Mouse (Mus musculus): Measurements from ENCODE around the gene Cstf3. TPM values are rescaled to one million over a fixed set of nuclear protein-coding genes. Genes with fewer than 3 reads are reported as not detected.
A peak's percentile ranks its signal among the peaks of the same experiment; 100 is the strongest.
"Not testable (repeated sequence)": the region's sequence is repeated elsewhere in the genome, so short reads cannot be mapped to it uniquely, and the experiment has no call there.

Cstf3 gene
- polyA plus RNA-seq (2014; fragmentation: Nextera tagmentation; extraction: Ambion mirVana): 71.1 and 73.9 TPM in 2 replicates

- ATAC-seq (ENCODE audit: insufficient number of reproducible peaks, insufficient read depth, low FRiP score, low read depth): peak; percentile 100
- H3K4me2 ChIP-seq (replicated peaks; ENCODE audit: low read depth, low read length): peak within 1 kb of the TSS; percentile 67
- peak within 1 kb of the TSS; percentile 92 for H3K4me3 ChIP-seq (ENCODE audit: low read depth, low read length)
- no peaks in the 10 kb centered on the region for H3K27me3 ChIP-seq (ENCODE audit: control insufficient read depth, insufficient read depth, low read length)
- WGBS: under 1% methylated on average over 59 of the region's 59 CpGs
- H3K36me3 ChIP-seq (ENCODE audit: control insufficient read depth, insufficient read depth, low read length): no peaks in the 10 kb centered on the region
- H3K4me1 ChIP-seq (ENCODE audit: control insufficient read depth, insufficient read depth, low read length): peaks cover 7% of the 10 kb centered on the region; the same call in 1 of the 2 replicates
- H3K9me3 ChIP-seq (ENCODE audit: control insufficient read depth, low read depth, low read length): no peaks in the 10 kb centered on the region
- H3K9ac ChIP-seq (replicated peaks; ENCODE audit: low read depth, low read length): peak within 1 kb of the TSS; percentile 84
- peak within 1 kb of the TSS; percentile 90 for H3K27ac ChIP-seq (ENCODE audit: low read length)
Observed at GRCm38 (mm10) chr2:104590068-104590828, at the start of gene Cstf3. Gene Cstf3, plus strand, starts transcription at chr2:104590523.

DNA sequence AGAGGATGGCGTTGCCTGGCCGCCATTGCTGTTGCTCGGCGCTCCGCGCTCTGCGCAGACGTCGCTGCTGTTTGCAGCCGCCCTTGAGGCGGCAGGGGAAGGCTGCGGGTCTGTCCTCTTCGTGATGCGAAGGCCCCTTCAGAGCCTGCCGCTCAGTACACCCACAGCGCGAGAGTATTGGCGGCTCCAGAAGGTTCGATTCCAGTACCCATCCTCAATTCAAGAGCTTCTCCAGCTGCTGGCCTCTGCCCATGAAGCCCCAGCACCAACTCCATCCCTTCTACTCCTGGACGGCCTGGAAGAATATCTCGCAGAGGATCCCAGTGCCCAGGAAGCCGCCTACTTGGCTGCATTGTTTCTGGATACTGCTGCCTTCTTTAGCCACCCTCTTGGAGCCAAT lies 33.6 kb upstream of the Cstf3 start:
- H3K27ac ChIP-seq (ENCODE audit: low read length); H3K9me3 ChIP-seq (ENCODE audit: control insufficient read depth, low read depth, low read length); H3K9ac ChIP-seq (replicated peaks; ENCODE audit: low read depth, low read length); H3K4me2 ChIP-seq (replicated peaks; ENCODE audit: low read depth, low read length); ATAC-seq (ENCODE audit: insufficient number of reproducible peaks, insufficient read depth, low FRiP score, low read depth); H3K4me1 ChIP-seq (ENCODE audit: control insufficient read depth, insufficient read depth, low read length); H3K4me3 ChIP-seq (ENCODE audit: low read depth, low read length); H3K36me3 ChIP-seq (ENCODE audit: control insufficient read depth, insufficient read depth, low read length); H3K27me3 ChIP-seq (ENCODE audit: control insufficient read depth, insufficient read depth, low read length): not testable (repeated sequence)
- WGBS: 86% methylated on average over 22 of the region's 22 CpGs

- H3K36me3 ChIP-seq (ENCODE audit: control insufficient read depth, insufficient read depth, low read length): no peaks in the 10 kb centered on the region
- no peak overlapping the region for H3K4me2 ChIP-seq (replicated peaks; ENCODE audit: low read depth, low read length)
- no peaks in the 10 kb centered on the region for H3K4me1 ChIP-seq (ENCODE audit: control insufficient read depth, insufficient read depth, low read length)
- no peak overlapping the region for H3K9ac ChIP-seq (replicated peaks; ENCODE audit: low read depth, low read length)
- no peak for ATAC-seq (ENCODE audit: insufficient number of reproducible peaks, insufficient read depth, low FRiP score, low read depth)
- H3K9me3 ChIP-seq (ENCODE audit: control insufficient read depth, low read depth, low read length): no peaks in the 10 kb centered on the region
- H3K27ac ChIP-seq (ENCODE audit: low read length): no peak overlapping the region
- WGBS: 90% methylated on average over 9 of the region's 9 CpGs
- H3K27me3 ChIP-seq (ENCODE audit: control insufficient read depth, insufficient read depth, low read length): no peaks in the 10 kb centered on the region
- no peak overlapping the region for H3K4me3 ChIP-seq (ENCODE audit: low read depth, low read length)
Observed at GRCm38 (mm10) chr2:104557722-104558121, 32.6 kb upstream of the Cstf3 start.

DNA sequence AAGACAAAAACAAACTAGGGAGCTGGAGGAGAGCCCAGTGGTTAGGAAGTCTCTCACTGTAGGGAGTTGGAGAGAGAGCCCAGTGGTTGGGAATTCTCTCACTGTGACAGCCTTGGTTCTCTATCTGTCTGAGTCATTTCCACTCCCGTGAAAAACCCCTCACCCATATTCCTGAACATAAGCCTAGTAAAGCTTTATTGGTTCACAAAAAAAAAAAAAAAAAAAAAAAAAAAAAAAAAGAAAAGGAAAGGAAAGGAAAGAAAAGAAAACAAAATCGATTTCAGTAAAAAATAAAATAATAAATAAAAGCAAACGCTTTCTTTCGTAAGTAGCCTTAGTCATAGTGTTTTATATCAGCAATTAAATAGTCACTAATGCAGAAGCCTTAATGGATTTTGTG lies 32.0 kb upstream of the Cstf3 start:
- 85% methylated on average over 4 of the region's 4 CpGs for WGBS
- Histone ChIP-seq H3K9ac (replicated peaks; ENCODE audit: low read depth, low read length) (no peak overlapping the region), H3K27me3 (ENCODE audit: control insufficient read depth, insufficient read depth, low read length) (no peaks in the 10 kb centered on the region), H3K4me1 (ENCODE audit: control insufficient read depth, insufficient read depth, low read length) (no peaks in the 10 kb centered on the region), H3K27ac (ENCODE audit: low read length) (no peak overlapping the region), H3K4me2 (replicated peaks; ENCODE audit: low read depth, low read length) (no peak overlapping the region), H3K36me3 (ENCODE audit: control insufficient read depth, insufficient read depth, low read length) (no peaks in the 10 kb centered on the region), H3K4me3 (ENCODE audit: low read depth, low read length) (no peak overlapping the region), H3K9me3 (ENCODE audit: control insufficient read depth, low read depth, low read length) (no peaks in the 10 kb centered on the region)
- ATAC-seq (ENCODE audit: insufficient number of reproducible peaks, insufficient read depth, low FRiP score, low read depth): no peak

DNA sequence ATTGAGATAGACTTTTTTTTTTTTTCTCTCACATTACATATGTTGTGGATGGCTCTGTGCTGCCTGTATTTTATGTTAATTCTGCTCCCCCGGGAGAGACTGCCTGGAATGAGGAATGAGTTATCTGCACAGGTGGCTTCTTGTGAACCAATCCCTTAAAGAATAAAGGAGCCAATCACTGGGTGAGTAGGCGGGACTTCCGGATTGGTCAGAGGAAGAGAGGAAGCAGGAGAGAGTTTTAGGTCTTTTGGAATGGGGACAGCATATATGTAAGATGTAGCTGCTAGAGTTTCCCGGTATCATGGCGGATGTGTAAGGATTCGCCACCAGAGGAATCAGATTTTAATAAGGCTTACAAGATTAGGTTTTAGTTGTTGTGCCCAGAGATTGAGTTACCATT lies 31.4 kb upstream of the Cstf3 start:
- WGBS: 66% methylated on average over 6 of the region's 6 CpGs
- no peaks in the 10 kb centered on the region for H3K36me3 ChIP-seq (ENCODE audit: control insufficient read depth, insufficient read depth, low read length)
- H3K27ac ChIP-seq (ENCODE audit: low read length): no peak overlapping the region
- H3K4me3 ChIP-seq (ENCODE audit: low read depth, low read length): no peak overlapping the region
- no peaks in the 10 kb centered on the region for H3K27me3 ChIP-seq (ENCODE audit: control insufficient read depth, insufficient read depth, low read length)
- ATAC-seq (ENCODE audit: insufficient number of reproducible peaks, insufficient read depth, low FRiP score, low read depth): no peak
- H3K9me3 ChIP-seq (ENCODE audit: control insufficient read depth, low read depth, low read length): no peaks in the 10 kb centered on the region
- H3K4me2 ChIP-seq (replicated peaks; ENCODE audit: low read depth, low read length): no peak overlapping the region
- H3K9ac ChIP-seq (replicated peaks; ENCODE audit: low read depth, low read length): no peak overlapping the region
- H3K4me1 ChIP-seq (ENCODE audit: control insufficient read depth, insufficient read depth, low read length): no peaks in the 10 kb centered on the region

DNA sequence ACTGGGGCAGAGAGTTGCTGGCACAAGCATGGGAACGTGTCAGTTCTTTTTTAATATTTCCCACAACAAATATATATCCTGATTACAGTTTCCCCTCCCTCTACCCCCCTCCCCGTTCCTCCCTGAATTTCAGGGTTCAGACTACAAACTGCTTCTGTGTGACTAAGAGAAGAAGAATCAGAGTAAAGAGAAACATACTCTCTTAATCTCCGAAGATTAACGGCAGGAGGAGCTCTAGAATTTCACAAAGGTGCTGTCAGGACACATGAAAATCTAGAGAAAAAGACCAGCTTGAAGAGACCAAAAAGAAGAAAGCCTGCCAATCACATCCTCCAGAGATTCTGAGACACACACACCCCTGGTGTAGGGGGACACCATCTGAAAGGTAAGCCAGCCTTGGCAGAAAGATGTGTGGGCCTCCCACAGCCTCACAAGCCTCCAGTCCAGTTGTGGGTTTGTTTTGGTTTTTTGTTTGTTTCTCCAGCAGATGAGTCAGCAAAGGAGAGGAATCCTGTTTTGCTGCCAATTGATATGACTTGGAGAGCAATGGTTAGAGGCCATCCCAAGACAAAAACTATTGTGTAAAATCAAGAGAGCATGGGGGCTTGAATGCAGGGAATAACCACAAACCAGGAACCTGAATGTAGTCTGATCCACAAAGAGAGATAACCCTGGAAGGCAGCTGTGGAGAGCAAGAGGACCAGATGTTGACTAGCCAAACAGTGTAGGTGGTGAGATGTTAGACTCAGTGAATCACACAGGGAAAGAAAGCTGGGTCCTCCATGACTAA lies 30.5 kb upstream of the Cstf3 start:
- H3K9ac ChIP-seq (replicated peaks; ENCODE audit: low read depth, low read length): no peak overlapping the region
- WGBS: 78% methylated on average over 4 of the region's 4 CpGs
- no peaks in the 10 kb centered on the region for H3K4me1 ChIP-seq (ENCODE audit: control insufficient read depth, insufficient read depth, low read length)
- no peak for ATAC-seq (ENCODE audit: insufficient number of reproducible peaks, insufficient read depth, low FRiP score, low read depth)
- no peak overlapping the region for H3K4me3 ChIP-seq (ENCODE audit: low read depth, low read length)
- H3K4me2 ChIP-seq (replicated peaks; ENCODE audit: low read depth, low read length): no peak overlapping the region
- H3K27ac ChIP-seq (ENCODE audit: low read length): no peak overlapping the region
- no peaks in the 10 kb centered on the region for H3K9me3 ChIP-seq (ENCODE audit: control insufficient read depth, low read depth, low read length)
- no peaks in the 10 kb centered on the region for H3K27me3 ChIP-seq (ENCODE audit: control insufficient read depth, insufficient read depth, low read length)
- no peaks in the 10 kb centered on the region for H3K36me3 ChIP-seq (ENCODE audit: control insufficient read depth, insufficient read depth, low read length)

- Histone ChIP-seq H3K27me3 (ENCODE audit: control insufficient read depth, insufficient read depth, low read length) (no peaks in the 10 kb centered on the region), H3K27ac (ENCODE audit: low read length) (no peak overlapping the region), H3K4me1 (ENCODE audit: control insufficient read depth, insufficient read depth, low read length) (no peaks in the 10 kb centered on the region), H3K4me3 (ENCODE audit: low read depth, low read length) (no peak overlapping the region), H3K9ac (replicated peaks; ENCODE audit: low read depth, low read length) (no peak overlapping the region), H3K9me3 (ENCODE audit: control insufficient read depth, low read depth, low read length) (no peaks in the 10 kb centered on the region), H3K36me3 (ENCODE audit: control insufficient read depth, insufficient read depth, low read length) (no peaks in the 10 kb centered on the region), H3K4me2 (replicated peaks; ENCODE audit: low read depth, low read length) (no peak overlapping the region)
- 91% methylated on average over 6 of the region's 6 CpGs for WGBS
- ATAC-seq (ENCODE audit: insufficient number of reproducible peaks, insufficient read depth, low FRiP score, low read depth): no peak
Observed at GRCm38 (mm10) chr2:104561386-104561785, 28.9 kb upstream of the Cstf3 start.

DNA sequence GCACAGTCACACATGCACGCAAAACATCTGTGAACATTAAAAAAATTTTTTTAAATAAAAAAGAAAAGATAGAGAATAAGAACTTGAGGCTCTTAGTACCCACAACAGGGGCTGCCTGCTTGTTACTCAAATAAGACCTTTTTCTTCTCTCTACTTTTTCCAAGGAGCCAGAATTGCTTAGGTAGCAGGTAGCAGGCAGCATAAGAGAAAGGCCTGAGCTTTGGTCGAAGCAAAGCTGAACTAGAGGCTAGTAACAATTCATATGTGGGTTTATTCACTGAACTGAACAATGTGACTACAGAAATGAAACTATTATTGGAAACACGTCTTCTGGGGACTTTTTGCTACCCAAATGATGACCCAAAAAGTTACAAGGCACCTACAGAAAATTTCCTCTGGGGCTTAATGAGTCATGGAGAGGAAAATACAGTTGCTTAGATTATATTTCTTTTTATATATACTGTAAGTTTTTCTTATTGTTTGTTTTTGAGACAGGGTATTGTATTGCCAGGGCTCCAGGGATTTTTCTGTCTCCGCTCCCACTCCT lies 28.3 kb upstream of the Cstf3 start:
- WGBS: 85% methylated on average over 4 of the region's 4 CpGs

More for the DNA sequence above, 28.3 kb upstream of the Cstf3 start:
- H3K9me3 ChIP-seq (ENCODE audit: control insufficient read depth, low read depth, low read length): no peaks in the 10 kb centered on the region
- H3K9ac ChIP-seq (replicated peaks; ENCODE audit: low read depth, low read length): no peak overlapping the region
- no peak for ATAC-seq (ENCODE audit: insufficient number of reproducible peaks, insufficient read depth, low FRiP score, low read depth)
- H3K4me1 ChIP-seq (ENCODE audit: control insufficient read depth, insufficient read depth, low read length): no peaks in the 10 kb centered on the region
- no peaks in the 10 kb centered on the region for H3K36me3 ChIP-seq (ENCODE audit: control insufficient read depth, insufficient read depth, low read length)
- no peak overlapping the region for H3K4me3 ChIP-seq (ENCODE audit: low read depth, low read length)
- H3K4me2 ChIP-seq (replicated peaks; ENCODE audit: low read depth, low read length): no peak overlapping the region
- H3K27ac ChIP-seq (ENCODE audit: low read length): no peak overlapping the region
- H3K27me3 ChIP-seq (ENCODE audit: control insufficient read depth, insufficient read depth, low read length): no peaks in the 10 kb centered on the region

Measured in stomach, embryonic 14.5 days (tissue).